Mouse (Mus musculus) sigmoid colon, adult 10 weeks (tissue): ENCODE data around the gene Abr. TPM values are rescaled to one million over a fixed set of nuclear protein-coding genes. Genes with fewer than 3 reads are reported as not detected.

ENCODE experiments used
- polyA plus RNA-seq: library from polyadenylated mRNA; stranded (reverse); fragments of 350-450 nt; fragmentation: Illumina TruSeq; extraction: RNeasy Lipid Tissue Mini Kit (QIAGEN cat#74804); gene quantifications from one replicate; pipeline ENCODE4 v1.2.3, GENCODE M21; 2014; ENCODE audit warnings: low read depth, low replicate concordance

Gene Abr
- 33.7 TPM for polyA plus RNA-seq

GRCm38 (mm10) chr11:76622152-76622565, at the start of gene Abr:
Gene Abr (minus strand): TSS chr11:76622314.

GRCm38 (mm10) chr11:76406702-76407583, 215.2 kb downstream of the Abr start, which contains the start of gene Timm22:
Gene Timm22 (plus strand): TSS chr11:76406952.

GRCm38 (mm10) chr11:76398798-76399586, 223.1 kb downstream of the Abr start, which contains the start of gene Nxn:
Gene Nxn (minus strand): TSS chr11:76399140.

Other genes starting within 250 kb of the Abr start
- 2.5 TPM for gene Nxn, start 223.2 kb downstream of the Abr start, polyA plus RNA-seq
- gene Timm22, start 215.4 kb downstream of the Abr start, polyA plus RNA-seq, result 4.8 TPM
- not detected for gene Bhlha9, start 50.2 kb upstream of the Abr start, polyA plus RNA-seq
- 0.25 TPM for gene Trarg1, start 57.5 kb upstream of the Abr start, polyA plus RNA-seq
- 49.3 TPM for gene Gosr1, start 141.3 kb upstream of the Abr start, polyA plus RNA-seq
- gene Cpd, start 224.7 kb upstream of the Abr start, polyA plus RNA-seq, result 331 TPM